Mouse (Mus musculus) stomach, postnatal 0 days (tissue): ENCODE results near the gene Sh3bp2. TPM values are rescaled to one million over a fixed set of nuclear protein-coding genes. Genes with fewer than 3 reads are reported as not detected.

Experiments used
- ATAC-seq: fragments of 200-750 bp; cut with Nextera tagmentation; 2 replicates; pipeline ENCODE4 v1.8.0; 2017; ENCODE audit not compliant: low FRiP score, low TSS enrichment
- DNase-seq: peaks from one replicate; pipeline ENCODE4 v3.0.0-alpha.2; 2016; ENCODE audit warnings: low spot score
- H3K27ac ChIP-seq: fragments of 300-500 bp; sonication (generic); replicated peaks from 2 replicates; pipeline ENCODE4 v1.5.1; 2014; ENCODE audit warnings: mild to moderate bottlenecking, control low read depth
- H3K27me3 ChIP-seq: fragments of 300-500 bp; sonication (generic); 2 replicates; pipeline ENCODE4 v1.6.1; 2014; ENCODE audit warnings: low read length; ENCODE audit not compliant: control insufficient read depth, insufficient read depth
- H3K36me3 ChIP-seq: fragments of 300-500 bp; sonication (generic); 2 replicates; pipeline ENCODE4 v1.6.1; 2014; ENCODE audit warnings: low read length, mixed read lengths; ENCODE audit not compliant: control insufficient read depth, insufficient read depth
- H3K4me1 ChIP-seq: fragments of 300-500 bp; sonication (generic); replicated peaks from 2 replicates; pipeline ENCODE4 v1.6.1; 2014; ENCODE audit warnings: antibody characterized with exemption; ENCODE audit not compliant: control insufficient read depth, insufficient read depth
- H3K4me2 ChIP-seq: fragments of 300-500 bp; sonication (generic); replicated peaks from 2 replicates; pipeline ENCODE4 v1.6.1; 2014; ENCODE audit warnings: low read depth, mild to moderate bottlenecking, control low read depth, moderate library complexity
- H3K4me3 ChIP-seq: fragments of 300-500 bp; sonication (generic); 2 replicates; pipeline ENCODE4 v1.5.1; 2014; ENCODE audit warnings: low read depth, low read length, control low read depth
- H3K9ac ChIP-seq: fragments of 300-500 bp; sonication (generic); 2 replicates; pipeline ENCODE4 v1.6.1; 2014; ENCODE audit warnings: mild to moderate bottlenecking, low read length, control low read depth, mixed read lengths
- H3K9me3 ChIP-seq: fragments of 300-500 bp; sonication (generic); 2 replicates; pipeline ENCODE4 v1.6.1; 2016; ENCODE audit warnings: low read length; ENCODE audit not compliant: control insufficient read depth
- CTCF ChIP-seq: IDR thresholded peaks from 2 replicates; pipeline ENCODE4 v1.5.1; 2016; ENCODE audit warnings: antibody characterized with exemption, low read depth, mild to moderate bottlenecking, moderate library complexity
- EP300 ChIP-seq: optimal IDR thresholded peaks from 2 replicates; pipeline ENCODE3; 2016; ENCODE audit warnings: antibody characterized with exemption
- WGBS: fragments of 180-500 bp; shearing (Covaris S2); extraction: QIAGEN DNeasy Blood & Tissue Kit; methylation state at CpG from one replicate; pipeline ENCODE4 v1.1.7; 2014; 5-methylcytosine and 5-hydroxymethylcytosine counted together
- polyA plus RNA-seq: library from polyadenylated mRNA; unstranded; fragments of >200 nt; fragmentation: Nextera tagmentation; extraction: Ambion mirVana; gene quantifications from 2 replicates; pipeline ENCODE4 v1.2.1, GENCODE M21; 2015

Sh3bp2 gene
- polyA plus RNA-seq, 1 experiment from 2014 or later = 4.9 TPM

DNA sequence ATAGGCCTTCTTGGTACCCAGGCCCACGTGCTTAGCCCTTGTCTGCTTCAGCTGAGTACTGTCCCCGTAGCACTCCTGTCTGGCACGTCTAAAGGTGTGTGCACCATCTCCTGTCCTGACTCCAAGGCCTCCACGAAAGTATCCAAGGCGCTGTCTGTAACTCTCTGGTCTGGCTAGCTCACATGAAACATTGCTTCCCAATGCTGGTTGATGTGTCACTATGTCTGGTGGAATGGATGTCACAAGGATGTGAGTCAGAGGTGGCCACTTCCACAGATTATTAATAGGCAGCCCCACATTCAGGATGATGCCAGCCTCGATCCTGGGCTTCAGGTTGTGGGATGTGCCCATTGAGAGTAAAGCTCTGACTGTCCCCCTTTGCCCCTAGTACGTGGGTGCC lies 10.2 kb downstream of the Sh3bp2 start:
- TF ChIP-seq CTCF = no peak
- no peak for TF ChIP-seq EP300
- Histone ChIP-seq H3K9ac (no peak overlapping the region), H3K4me1 (no peaks in the 10 kb centered on the region; the same call in 1 of the 2 replicates), H3K4me2 (no peak overlapping the region), H3K36me3 (no peaks in the 10 kb centered on the region), H3K4me3 (no peak overlapping the region), H3K27me3 (no peaks in the 10 kb centered on the region), H3K9me3 (no peaks in the 10 kb centered on the region), H3K27ac (no peak overlapping the region)
- 86% methylated on average over 7 of the region's 7 CpGs for WGBS
- DNase-seq = no peak
- no peak for ATAC-seq

- no peak overlapping the region for H3K9ac ChIP-seq
- H3K4me2 ChIP-seq = no peak overlapping the region
- DNase-seq (no peak), ATAC-seq (no peak)
- H3K36me3 ChIP-seq = no peaks in the 10 kb centered on the region
- TF ChIP-seq CTCF = no peak
- no peak for TF ChIP-seq EP300
- H3K9me3 ChIP-seq = no peaks in the 10 kb centered on the region
- H3K4me1 ChIP-seq = no peaks in the 10 kb centered on the region
- no peaks in the 10 kb centered on the region for H3K27me3 ChIP-seq
- H3K27ac ChIP-seq = no peak overlapping the region
- no peak overlapping the region for H3K4me3 ChIP-seq
- WGBS = 72% methylated on average over 7 of the region's 7 CpGs
Observed at GRCm38 (mm10) chr5:34538079-34538478, 12.4 kb downstream of the Sh3bp2 start.

DNA sequence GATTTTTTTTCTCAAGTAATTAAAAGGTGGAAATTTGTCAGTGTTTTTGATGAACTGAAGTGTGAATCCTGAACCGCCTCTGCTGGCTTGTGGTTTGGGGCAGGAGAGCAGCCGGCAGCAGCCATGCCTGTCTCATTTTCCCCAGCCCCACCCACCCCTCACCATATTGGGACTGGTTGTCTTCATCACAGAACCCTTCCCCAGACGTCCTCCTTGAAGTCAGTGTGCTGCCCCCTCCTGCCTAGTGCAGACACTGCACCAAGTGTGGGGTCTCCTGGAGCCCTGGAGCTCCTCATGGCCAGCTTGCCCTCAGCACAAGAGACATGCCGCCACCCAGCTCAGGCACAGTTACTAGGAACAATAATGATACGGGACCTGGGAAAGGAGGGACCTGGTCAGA lies 12.9 kb downstream of the Sh3bp2 start:
- no peak overlapping the region for H3K4me3 ChIP-seq
- peak; percentile 35 for DNase-seq

DNA sequence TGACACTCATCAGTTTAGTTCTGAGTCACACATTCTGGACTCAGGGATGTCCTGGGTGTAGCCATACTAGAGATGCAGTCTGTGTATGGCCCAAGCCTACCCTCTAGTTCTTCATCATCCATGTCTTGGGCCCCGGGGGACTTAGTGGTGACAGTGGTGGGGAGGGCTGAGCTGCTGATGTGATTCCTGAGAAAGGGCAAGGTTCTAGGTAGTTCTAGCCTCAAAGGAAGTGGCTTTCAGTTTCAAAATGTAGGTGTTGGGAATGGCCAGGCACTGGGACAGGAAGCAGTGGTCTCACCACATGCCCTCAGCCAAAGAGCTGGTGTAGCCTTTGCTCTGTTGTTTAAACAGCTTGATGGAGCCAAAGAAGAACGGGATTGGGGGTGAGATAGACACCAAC lies 13.5 kb downstream of the Sh3bp2 start:
- Histone ChIP-seq H3K4me3 (no peak overlapping the region), H3K36me3 (no peaks in the 10 kb centered on the region), H3K4me1 (no peaks in the 10 kb centered on the region), H3K27me3 (no peaks in the 10 kb centered on the region), H3K9ac (no peak overlapping the region), H3K27ac (no peak overlapping the region), H3K4me2 (no peak overlapping the region), H3K9me3 (no peaks in the 10 kb centered on the region)
- TF ChIP-seq CTCF = no peak
- TF ChIP-seq EP300 = no peak
- WGBS = 86% methylated on average over 2 of the region's 2 CpGs
- no peak for DNase-seq
- ATAC-seq = no peak

More for the DNA sequence above, 12.9 kb downstream of the Sh3bp2 start:
- ATAC-seq = 0 out of 2 replicates have a peak, but pooled peaks have one; percentile 33
- 33% methylated on average over 5 of the region's 5 CpGs for WGBS
- H3K4me2 ChIP-seq = no peak overlapping the region
- H3K9me3 ChIP-seq = no peaks in the 10 kb centered on the region
- no peak for TF ChIP-seq EP300
- TF ChIP-seq CTCF = peak; percentile 62
- no peaks in the 10 kb centered on the region for H3K27me3 ChIP-seq
- H3K27ac ChIP-seq = no peak overlapping the region
- H3K4me1 ChIP-seq = no peaks in the 10 kb centered on the region
- H3K36me3 ChIP-seq = no peaks in the 10 kb centered on the region
- H3K9ac ChIP-seq = no peak overlapping the region

DNA sequence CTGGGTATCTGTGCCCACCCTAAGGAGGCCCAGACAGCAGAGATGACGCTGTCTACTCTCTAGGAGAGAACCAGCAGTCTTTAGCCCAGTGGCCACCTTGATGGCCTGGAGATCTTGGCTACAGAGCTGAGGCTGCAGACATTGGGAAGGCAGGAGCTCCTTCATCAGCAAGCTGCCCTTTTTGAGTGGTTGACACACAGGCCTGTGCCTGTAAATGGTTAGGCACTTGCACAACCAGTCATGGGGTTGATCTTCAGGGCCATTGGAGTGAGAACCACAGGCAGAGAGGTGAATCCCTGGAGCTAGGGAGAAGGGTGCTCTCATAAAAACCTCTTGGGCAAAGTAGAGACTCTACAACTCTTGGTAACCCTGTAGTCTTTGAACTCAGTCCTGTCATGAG lies 16.5 kb downstream of the Sh3bp2 start:
- H3K9me3 ChIP-seq = no peaks in the 10 kb centered on the region
- DNase-seq = no peak
- 67% methylated on average over 1 of the region's 1 CpGs for WGBS

GRCm38 (mm10) chr5:34543114-34543513 lies 17.5 kb downstream of the Sh3bp2 start:
- Histone ChIP-seq H3K4me1 (no peaks in the 10 kb centered on the region), H3K9me3 (no peaks in the 10 kb centered on the region), H3K9ac (no peak overlapping the region), H3K4me3 (no peak overlapping the region), H3K27me3 (no peaks in the 10 kb centered on the region), H3K4me2 (no peak overlapping the region), H3K27ac (no peak overlapping the region), H3K36me3 (no peaks in the 10 kb centered on the region)
- no peak for ATAC-seq
- no peak for DNase-seq
- no peak for TF ChIP-seq EP300
- no peak for TF ChIP-seq CTCF
- WGBS = 57% methylated on average over 4 of the region's 4 CpGs

More for the DNA sequence above, 16.5 kb downstream of the Sh3bp2 start:
- TF ChIP-seq CTCF (no peak), EP300 (no peak)
- no peaks in the 10 kb centered on the region for H3K27me3 ChIP-seq
- no peak overlapping the region for H3K4me3 ChIP-seq
- H3K27ac ChIP-seq = no peak overlapping the region
- H3K4me1 ChIP-seq = no peaks in the 10 kb centered on the region
- H3K4me2 ChIP-seq = no peak overlapping the region
- no peak for ATAC-seq
- no peaks in the 10 kb centered on the region for H3K36me3 ChIP-seq
- H3K9ac ChIP-seq = no peak overlapping the region
